Mouse (Mus musculus): ENCODE data around the gene Meis3.

- no peak for TF ChIP-seq EP300 (IDR thresholded peaks at IDR 0.05; ENCODE audit: insufficient read depth, low read depth, low read length)
- TF ChIP-seq CTCF (IDR thresholded peaks at IDR 0.05) = no peak
Measured at GRCm38 (mm10) chr7:16203505-16203903, 28.6 kb downstream of the Meis3 start.

Data from heart, adult 2 months (tissue).